Mouse (Mus musculus): ENCODE results near the gene Gtf2i. TPM values are rescaled to one million over a fixed set of nuclear protein-coding genes. Genes with fewer than 3 reads are reported as not detected.
A peak's percentile ranks its signal among the peaks of the same experiment; 100 is the strongest.

Gene Gtf2i
- polyA plus RNA-seq, 1 experiment: 79.7 TPM

DNA sequence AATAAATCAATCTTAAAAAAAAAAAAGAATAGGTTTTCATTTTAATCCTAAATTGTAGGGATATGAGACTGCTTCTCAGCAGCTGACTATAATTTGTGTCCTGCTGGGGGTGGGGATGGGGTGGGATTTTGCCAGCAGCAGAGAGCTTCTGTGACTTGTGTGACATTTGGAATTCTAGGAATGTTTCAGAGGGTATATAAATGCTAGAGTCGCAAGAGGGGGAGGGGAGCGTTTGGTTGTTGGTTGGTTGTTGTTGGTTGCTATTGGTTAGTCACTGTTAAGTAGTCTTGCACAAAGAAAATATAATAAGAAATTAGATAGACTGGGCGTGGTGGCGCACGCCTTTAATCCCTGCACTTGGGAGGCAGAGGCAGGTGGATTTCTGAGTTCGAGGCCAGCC lies 4.3 kb upstream of the Gtf2i start:
- H3K79me2 ChIP-seq (ENCODE audit: control insufficient read depth, insufficient read depth): peaks cover 4% of the 10 kb centered on the region
- no peak for TF ChIP-seq TCF3 (IDR thresholded peaks at IDR 0.05; ENCODE audit: insufficient read length, low read depth)
- no peak for TF ChIP-seq POLR2A (IDR thresholded peaks at IDR 0.05; ENCODE audit: insufficient read length, low read depth)
- TF ChIP-seq MYOG (IDR thresholded peaks at IDR 0.05; ENCODE audit: control insufficient read depth in 1 of 3, insufficient read depth in 1 of 3, insufficient read length in 2 of 3, low read depth in 2 of 3): no peak
- no peak for TF ChIP-seq TCF12 (IDR thresholded peaks at IDR 0.05; ENCODE audit: insufficient read depth, poor library complexity, severe bottlenecking)
- TF ChIP-seq CEBPB (IDR thresholded peaks at IDR 0.05; ENCODE audit: insufficient read depth, poor library complexity, severe bottlenecking): no peak
- TF ChIP-seq USF1 (IDR thresholded peaks at IDR 0.05; ENCODE audit: low read depth): no peak
- no peak for TF ChIP-seq REST (IDR thresholded peaks at IDR 0.05; ENCODE audit: insufficient read depth, insufficient read length)
- TF ChIP-seq MAX (IDR thresholded peaks at IDR 0.05; ENCODE audit: low read depth): no peak
- no peak for TF ChIP-seq MYOD1 (IDR thresholded peaks at IDR 0.05; ENCODE audit: control insufficient read depth in 1 of 3, insufficient read length in 2 of 3, low read depth in 2 of 3)
- no peak for TF ChIP-seq SRF (IDR thresholded peaks at IDR 0.05; ENCODE audit: control insufficient read depth, insufficient read length, low read depth)
- TF ChIP-seq E2F4 (IDR thresholded peaks at IDR 0.05; ENCODE audit: insufficient read depth): no peak
- no peak for TF ChIP-seq POLR2AphosphoS2 (IDR thresholded peaks at IDR 0.05; ENCODE audit: insufficient read length, low read depth)
- H3K4me2 ChIP-seq (ENCODE audit: low read depth): no peak overlapping the region
- no peaks in the 10 kb centered on the region for H3K36me3 ChIP-seq (ENCODE audit: control insufficient read depth, insufficient read depth)
- no peak overlapping the region for H3K4me3 ChIP-seq
- no peak overlapping the region for H3ac ChIP-seq (ENCODE audit: control insufficient read depth, insufficient read length)
- no peaks in the 10 kb centered on the region for H3K27me3 ChIP-seq (ENCODE audit: control insufficient read depth, insufficient read depth, insufficient read length)

DNA sequence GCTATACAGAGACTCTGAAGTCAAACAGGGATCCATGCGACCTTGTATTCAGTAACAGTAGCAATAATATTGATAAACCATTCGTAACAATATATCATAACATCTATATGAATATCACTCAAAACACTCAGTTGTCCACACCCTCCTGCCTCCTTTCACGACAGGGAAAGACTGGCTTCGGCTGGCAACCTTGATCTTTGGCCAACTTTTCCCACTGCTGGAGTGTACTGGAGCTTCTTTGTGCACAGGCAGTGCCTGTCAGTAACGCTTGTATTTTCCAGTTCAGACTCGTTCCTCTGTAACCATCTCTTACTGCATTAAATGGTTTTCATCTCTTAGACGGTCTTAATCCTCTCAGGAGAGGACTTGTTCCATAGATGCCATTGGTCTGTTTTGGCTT lies 2.2 kb upstream of the Gtf2i start:
- no peaks in the 10 kb centered on the region for H3K27me3 ChIP-seq (ENCODE audit: control insufficient read depth, insufficient read depth, insufficient read length)
- H3K4me3 ChIP-seq: no peak overlapping the region
- TF ChIP-seq USF1 (IDR thresholded peaks at IDR 0.05; ENCODE audit: low read depth) (no peak), MYOD1 (IDR thresholded peaks at IDR 0.05; ENCODE audit: control insufficient read depth in 1 of 3, insufficient read length in 2 of 3, low read depth in 2 of 3) (no peak), TCF12 (IDR thresholded peaks at IDR 0.05; ENCODE audit: insufficient read depth, poor library complexity, severe bottlenecking) (no peak), POLR2AphosphoS2 (IDR thresholded peaks at IDR 0.05; ENCODE audit: insufficient read length, low read depth) (no peak), SRF (IDR thresholded peaks at IDR 0.05; ENCODE audit: control insufficient read depth, insufficient read length, low read depth) (no peak), TCF3 (IDR thresholded peaks at IDR 0.05; ENCODE audit: insufficient read length, low read depth) (no peak), REST (IDR thresholded peaks at IDR 0.05; ENCODE audit: insufficient read depth, insufficient read length) (no peak), E2F4 (IDR thresholded peaks at IDR 0.05; ENCODE audit: insufficient read depth) (no peak), CEBPB (IDR thresholded peaks at IDR 0.05; ENCODE audit: insufficient read depth, poor library complexity, severe bottlenecking) (no peak), MYOG (IDR thresholded peaks at IDR 0.05; ENCODE audit: control insufficient read depth in 1 of 3, insufficient read depth in 1 of 3, insufficient read length in 2 of 3, low read depth in 2 of 3) (no peak), MAX (IDR thresholded peaks at IDR 0.05; ENCODE audit: low read depth) (no peak)
- H3ac ChIP-seq (ENCODE audit: control insufficient read depth, insufficient read length): no peak overlapping the region
- peaks cover 25% of the 10 kb centered on the region for H3K79me2 ChIP-seq (ENCODE audit: control insufficient read depth, insufficient read depth)
- no peaks in the 10 kb centered on the region for H3K36me3 ChIP-seq (ENCODE audit: control insufficient read depth, insufficient read depth)
- H3K4me2 ChIP-seq (ENCODE audit: low read depth): no peak overlapping the region

DNA sequence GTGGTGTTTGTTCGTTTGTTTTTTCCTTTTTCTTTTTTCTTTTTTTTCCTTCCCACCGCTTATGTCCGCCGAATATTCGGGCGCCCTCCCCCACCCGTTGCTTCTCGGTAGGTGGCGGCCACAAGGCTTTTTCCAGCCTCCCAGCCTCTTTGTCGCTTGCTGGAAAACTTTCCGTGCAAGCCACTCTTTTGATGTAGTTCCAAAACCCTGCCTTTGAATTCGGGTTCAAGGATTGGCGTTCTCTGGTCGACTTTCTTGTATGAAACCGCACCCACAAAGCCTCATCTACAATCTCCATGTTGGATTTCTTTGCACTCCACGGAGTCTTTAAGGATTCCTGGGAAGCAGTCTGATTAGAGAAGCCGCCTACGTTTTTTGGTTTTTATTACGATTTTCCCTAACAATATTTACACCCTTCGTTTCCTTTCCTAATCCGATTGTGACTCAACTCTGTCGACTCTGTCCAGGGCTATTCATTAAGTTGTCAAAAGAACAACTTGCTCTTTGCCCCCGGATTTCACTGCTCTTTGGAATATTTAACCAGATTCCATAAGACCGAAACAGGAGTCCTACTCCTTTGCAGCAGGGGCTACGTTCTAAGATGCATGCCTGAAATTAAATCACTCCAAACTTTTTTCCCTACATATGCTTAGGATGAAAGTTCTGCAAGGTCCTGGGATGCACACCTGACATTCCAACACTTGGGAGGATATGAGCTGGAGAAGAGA lies 1.2 kb upstream of the Gtf2i start:
- H3K36me3 ChIP-seq (ENCODE audit: control insufficient read depth, insufficient read depth): no peaks in the 10 kb centered on the region
- TF ChIP-seq SRF (IDR thresholded peaks at IDR 0.05; ENCODE audit: control insufficient read depth, insufficient read length, low read depth) (no peak), USF1 (IDR thresholded peaks at IDR 0.05; ENCODE audit: low read depth) (no peak), MAX (IDR thresholded peaks at IDR 0.05; ENCODE audit: low read depth) (no peak), E2F4 (IDR thresholded peaks at IDR 0.05; ENCODE audit: insufficient read depth) (no peak), POLR2A (IDR thresholded peaks at IDR 0.05; ENCODE audit: insufficient read length, low read depth) (no peak), TCF3 (IDR thresholded peaks at IDR 0.05; ENCODE audit: insufficient read length, low read depth) (no peak), TCF12 (IDR thresholded peaks at IDR 0.05; ENCODE audit: insufficient read depth, poor library complexity, severe bottlenecking) (no peak), MYOG (IDR thresholded peaks at IDR 0.05; ENCODE audit: control insufficient read depth in 1 of 3, insufficient read depth in 1 of 3, insufficient read length in 2 of 3, low read depth in 2 of 3) (no peak), REST (IDR thresholded peaks at IDR 0.05; ENCODE audit: insufficient read depth, insufficient read length) (no peak), POLR2AphosphoS2 (IDR thresholded peaks at IDR 0.05; ENCODE audit: insufficient read length, low read depth) (no peak), MYOD1 (IDR thresholded peaks at IDR 0.05; ENCODE audit: control insufficient read depth in 1 of 3, insufficient read length in 2 of 3, low read depth in 2 of 3) (no peak)
- peak overlapping the region; percentile 96 for H3ac ChIP-seq (ENCODE audit: control insufficient read depth, insufficient read length)
- H3K27me3 ChIP-seq (ENCODE audit: control insufficient read depth, insufficient read depth, insufficient read length): no peaks in the 10 kb centered on the region
- H3K4me3 ChIP-seq: peak overlapping the region; percentile 88
- peak overlapping the region; percentile 90 for H3K4me2 ChIP-seq (ENCODE audit: low read depth)
- H3K79me2 ChIP-seq (ENCODE audit: control insufficient read depth, insufficient read depth): peaks cover 35% of the 10 kb centered on the region

DNA sequence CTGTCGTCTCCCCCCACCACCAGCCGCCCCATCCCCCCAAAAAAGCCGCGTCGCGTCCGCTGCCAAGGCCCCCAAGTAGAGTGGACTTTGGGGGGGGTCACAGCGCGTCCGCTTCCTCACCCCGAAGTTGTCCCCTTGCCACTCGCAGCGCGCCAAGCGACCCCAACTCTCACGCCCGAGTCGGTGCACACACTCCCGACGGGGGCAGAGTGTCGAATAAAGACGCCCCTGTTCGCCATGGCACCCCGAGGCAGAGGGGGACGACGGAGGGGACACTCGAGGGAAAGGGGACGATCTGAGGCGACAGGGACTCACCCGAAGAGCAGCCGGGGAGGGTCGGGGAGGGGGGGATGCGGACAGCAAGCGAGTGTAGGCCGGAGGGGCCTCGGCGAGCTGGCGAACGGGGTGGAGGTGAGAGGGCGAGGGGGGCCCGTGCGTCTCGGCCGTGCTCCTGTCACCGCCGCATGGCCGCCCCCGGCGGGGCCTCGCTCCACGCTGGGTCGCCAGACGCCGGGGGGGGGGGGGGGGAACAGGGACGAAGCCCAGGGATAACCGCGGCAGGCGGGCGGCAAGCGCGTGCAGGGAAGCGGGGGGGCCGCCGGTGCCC lies 389 bp downstream of the Gtf2i start:
- peak overlapping the region; percentile 12 for H3K4me2 ChIP-seq (ENCODE audit: low read depth)
- peaks cover 8% of the 10 kb centered on the region for H3K36me3 ChIP-seq (ENCODE audit: control insufficient read depth, insufficient read depth)
- H3K79me2 ChIP-seq (ENCODE audit: control insufficient read depth, insufficient read depth): peaks cover 48% of the 10 kb centered on the region
- H3K27me3 ChIP-seq (ENCODE audit: control insufficient read depth, insufficient read depth, insufficient read length): no peaks in the 10 kb centered on the region
- H3K4me3 ChIP-seq: peak overlapping the region; percentile 88
- TF ChIP-seq E2F4 (IDR thresholded peaks at IDR 0.05; ENCODE audit: insufficient read depth) (no peak), MAX (IDR thresholded peaks at IDR 0.05; ENCODE audit: low read depth) (no peak), MYOG (IDR thresholded peaks at IDR 0.05; ENCODE audit: control insufficient read depth in 1 of 3, insufficient read depth in 1 of 3, insufficient read length in 2 of 3, low read depth in 2 of 3) (no peak), POLR2A (IDR thresholded peaks at IDR 0.05; ENCODE audit: insufficient read length, low read depth) (peak; percentile 36), REST (IDR thresholded peaks at IDR 0.05; ENCODE audit: insufficient read depth, insufficient read length) (no peak), TCF3 (IDR thresholded peaks at IDR 0.05; ENCODE audit: insufficient read length, low read depth) (no peak), CEBPB (IDR thresholded peaks at IDR 0.05; ENCODE audit: insufficient read depth, poor library complexity, severe bottlenecking) (no peak), TCF12 (IDR thresholded peaks at IDR 0.05; ENCODE audit: insufficient read depth, poor library complexity, severe bottlenecking) (no peak), POLR2AphosphoS2 (IDR thresholded peaks at IDR 0.05; ENCODE audit: insufficient read length, low read depth) (peak; percentile 6), MYOD1 (IDR thresholded peaks at IDR 0.05; ENCODE audit: control insufficient read depth in 1 of 3, insufficient read length in 2 of 3, low read depth in 2 of 3) (no peak), USF1 (IDR thresholded peaks at IDR 0.05; ENCODE audit: low read depth) (no peak), SRF (IDR thresholded peaks at IDR 0.05; ENCODE audit: control insufficient read depth, insufficient read length, low read depth) (no peak)
- peak overlapping the region; percentile 96 for H3ac ChIP-seq (ENCODE audit: control insufficient read depth, insufficient read length)
